Mouse (Mus musculus) CH12.LX (cell line): ENCODE data around the gene Cmip.

Experiments used
- BHLHE40 ChIP-seq: IDR thresholded peaks from 2 replicates; pipeline ENCODE4 v1.6.1; 2011; ENCODE audit warnings: mild to moderate bottlenecking, low read depth, low read length, improper control_type of control experiment
- CHD1 ChIP-seq: IDR thresholded peaks from 2 replicates; pipeline ENCODE4 v1.6.1; 2012; ENCODE audit warnings: low read depth, low read length, improper control_type of control experiment, inconsistent platforms
- CTCF ChIP-seq, 2 experiments: IDR thresholded peaks in 1 of 2; conservative IDR thresholded peaks in 1 of 2; 2 replicates each; pipeline ENCODE4 v1.5.1; 2011 to 2012; ENCODE audit warnings: low read depth in 2 of 2, low read length in 2 of 2, improper control_type of control experiment in 1 of 2, inconsistent platforms in 1 of 2, mild to moderate bottlenecking in 1 of 2, moderate library complexity in 1 of 2
- EP300 ChIP-seq: IDR thresholded peaks from 2 replicates; pipeline ENCODE4 v1.6.1; 2011; ENCODE audit warnings: low read length, improper control_type of control experiment
- ETS1 ChIP-seq: conservative IDR thresholded peaks from 2 replicates; pipeline ENCODE4 v1.6.1; 2012; ENCODE audit warnings: low read depth, mild to moderate bottlenecking, inconsistent platforms, low read length, improper control_type of control experiment, moderate library complexity
- KAT2A ChIP-seq: IDR thresholded peaks from 2 replicates; pipeline ENCODE4 v1.6.1; 2012; ENCODE audit warnings: low read length, improper control_type of control experiment, inconsistent platforms; ENCODE audit not compliant: insufficient replicate concordance
- MAFK ChIP-seq: IDR thresholded peaks from 2 replicates; pipeline ENCODE4 v1.6.1; 2011; ENCODE audit warnings: low read length, improper control_type of control experiment; ENCODE audit not compliant: insufficient replicate concordance
- MAX ChIP-seq: IDR thresholded peaks from 2 replicates; pipeline ENCODE4 v1.6.1; 2011; ENCODE audit warnings: low read length, improper control_type of control experiment
- MAZ ChIP-seq: IDR thresholded peaks from 2 replicates; pipeline ENCODE4 v1.6.1; 2012; ENCODE audit warnings: low read depth, mild to moderate bottlenecking, inconsistent platforms, low read length, improper control_type of control experiment, moderate library complexity
- POLR2A ChIP-seq: IDR thresholded peaks from 2 replicates; pipeline ENCODE4 v1.6.1; 2011; ENCODE audit warnings: low read depth, mild to moderate bottlenecking, improper control_type of control experiment, low read length
- POLR2AphosphoS2 ChIP-seq: IDR thresholded peaks from 2 replicates; pipeline ENCODE4 v1.6.1; 2011; ENCODE audit warnings: low read depth, low read length, improper control_type of control experiment
- RCOR1 ChIP-seq: conservative IDR thresholded peaks from 2 replicates; pipeline ENCODE4 v1.6.1; 2012; ENCODE audit warnings: low read depth, mild to moderate bottlenecking, inconsistent platforms, low read length, improper control_type of control experiment
- ZC3H11A ChIP-seq: IDR thresholded peaks from 2 replicates; pipeline ENCODE4 v1.6.1; 2012; ENCODE audit warnings: low read depth, mild to moderate bottlenecking, inconsistent platforms, low read length, improper control_type of control experiment
- ZMIZ1 ChIP-seq: IDR thresholded peaks from 2 replicates; pipeline ENCODE4 v1.6.1; 2012; ENCODE audit warnings: low read depth, mild to moderate bottlenecking, inconsistent platforms, low read length, improper control_type of control experiment

GRCm38 (mm10) chr8:117261702-117262101 lies 4.8 kb downstream of the Cmip start:
- TF ChIP-seq CTCF (conservative IDR thresholded peaks at IDR 0.05 in 1 of 2, IDR thresholded peaks at IDR 0.05 in 1 of 2; ENCODE audit: low read depth in 2 of 2, low read length in 2 of 2) (no peak), MAFK (no peak), KAT2A (no peak), BHLHE40 (no peak), ZMIZ1 (no peak), POLR2A (no peak), MAX (no peak), RCOR1 (no peak), EP300 (no peak), ETS1 (no peak), POLR2AphosphoS2 (no peak), CHD1 (no peak), MAZ (no peak), ZC3H11A (no peak)
